Mouse (Mus musculus) layer of hippocampus, postnatal 25 days (tissue): ENCODE measurements around the gene Whrn. TPM values are rescaled to one million over a fixed set of nuclear protein-coding genes. Genes with fewer than 3 reads are reported as not detected.

Source experiments
- DNase-seq, 2 experiments: peaks; one replicate each; pipeline ENCODE4 v3.0.0; 2022; ENCODE audit warnings: mixed read lengths in 2 of 2, low spot score in 1 of 2; ENCODE audit errors: extremely low spot score in 1 of 2
- total RNA-seq, 2 experiments: library from RNA; stranded (reverse); gene quantifications; 2 replicates each; pipeline ENCODE4 v1.2.3; 2021

The Whrn gene
- total RNA-seq, 2 experiments from 2014 or later = 17.7 to 27.3 TPM

DNA sequence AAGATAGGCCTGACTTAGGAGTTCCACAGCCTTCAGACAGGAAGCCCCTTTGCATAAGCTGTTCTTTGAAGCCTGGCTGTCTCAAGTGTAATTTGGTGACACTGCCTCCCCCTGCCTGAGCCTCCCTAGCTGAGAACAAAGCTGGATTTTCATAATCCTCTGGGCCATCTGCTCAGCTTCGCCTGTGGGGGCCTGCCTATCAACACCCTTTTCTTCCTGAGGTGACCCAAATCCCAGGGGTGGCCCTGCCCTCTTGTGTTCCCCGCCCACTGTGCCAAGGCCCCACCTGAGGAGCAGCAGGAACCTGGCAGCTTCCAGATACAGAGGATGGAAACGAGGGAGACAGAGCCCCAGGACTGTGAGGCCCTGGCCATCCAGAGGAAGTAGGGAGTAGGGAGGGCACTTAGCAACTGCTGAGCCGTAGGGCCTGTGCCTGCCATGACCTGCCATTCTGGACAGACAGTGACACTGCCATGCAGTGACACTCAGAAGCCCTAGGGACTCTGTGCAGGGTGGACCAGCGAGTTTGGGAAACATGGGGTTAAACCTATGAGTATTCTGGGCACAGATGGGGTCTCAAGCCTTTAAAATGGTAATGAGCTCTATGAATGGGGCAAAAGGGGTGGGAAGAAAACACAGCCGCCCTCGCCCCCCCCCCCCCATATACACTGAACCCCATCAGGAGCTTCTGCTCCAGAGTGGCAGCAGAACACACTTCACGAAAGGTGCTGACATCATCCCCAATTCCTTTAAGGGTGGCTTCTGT is 106.5 kb downstream of the Whrn start:
- DNase-seq = no peak

DNA sequence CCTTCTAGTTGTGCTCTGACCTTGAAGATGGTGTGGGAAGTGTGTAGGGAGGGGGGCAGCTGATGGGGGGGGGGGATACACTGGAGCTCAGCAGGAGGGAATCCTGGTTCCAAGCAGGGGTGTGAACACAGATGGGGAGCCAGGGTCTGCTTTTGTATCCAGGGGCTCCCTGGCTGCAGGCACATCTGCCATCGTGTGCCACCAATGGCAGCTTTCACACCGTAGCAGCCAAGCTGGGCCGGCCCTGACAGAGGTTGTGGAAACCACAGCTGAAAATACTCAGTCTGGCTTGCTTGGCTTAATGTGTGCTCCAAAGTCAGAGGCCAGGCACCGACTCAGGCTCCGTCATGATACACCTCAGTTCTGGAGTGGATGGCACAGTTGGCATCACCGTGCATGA is 107.8 kb downstream of the Whrn start:
- DNase-seq = no peak

DNA sequence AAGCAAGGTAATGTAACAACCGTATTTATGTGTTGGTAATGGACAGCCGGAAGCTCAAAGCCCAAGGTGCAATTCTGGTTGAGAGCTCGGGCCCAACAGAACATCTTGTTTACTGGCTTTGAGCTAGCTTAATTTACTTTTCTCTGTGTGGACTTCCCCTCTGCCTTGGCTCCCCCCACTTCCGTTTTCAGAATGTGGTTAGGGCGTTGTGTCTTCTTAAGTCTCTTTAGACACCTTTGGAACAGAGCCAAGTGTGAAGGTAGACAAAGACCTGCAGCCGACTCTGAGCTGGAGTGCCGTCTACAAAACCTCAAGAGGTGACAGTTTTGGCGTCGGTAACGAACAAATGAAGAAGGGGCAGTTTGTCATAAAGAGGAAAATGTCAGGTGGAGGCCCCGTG is 110.0 kb downstream of the Whrn start:
- DNase-seq = no peak

DNA sequence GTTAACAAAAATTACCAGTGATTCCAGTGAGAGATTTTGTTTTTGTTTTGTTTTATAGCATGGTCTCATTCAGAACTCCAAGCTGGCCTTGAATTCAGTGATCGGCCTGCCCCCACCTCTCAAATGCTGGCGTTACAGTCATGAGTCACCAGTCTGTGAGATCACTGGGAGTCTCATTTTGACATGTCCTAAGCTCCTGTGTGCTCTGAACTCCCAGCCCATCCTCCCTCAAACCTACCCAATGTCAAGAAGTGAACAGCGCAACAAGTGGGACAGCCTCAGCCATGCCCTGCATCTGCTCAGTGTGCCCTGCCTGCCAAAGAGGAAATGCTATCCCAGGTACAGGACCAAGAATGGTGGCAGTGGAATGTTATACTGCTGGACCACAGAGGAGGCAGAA is 110.5 kb downstream of the Whrn start:
- no peak for DNase-seq

DNA sequence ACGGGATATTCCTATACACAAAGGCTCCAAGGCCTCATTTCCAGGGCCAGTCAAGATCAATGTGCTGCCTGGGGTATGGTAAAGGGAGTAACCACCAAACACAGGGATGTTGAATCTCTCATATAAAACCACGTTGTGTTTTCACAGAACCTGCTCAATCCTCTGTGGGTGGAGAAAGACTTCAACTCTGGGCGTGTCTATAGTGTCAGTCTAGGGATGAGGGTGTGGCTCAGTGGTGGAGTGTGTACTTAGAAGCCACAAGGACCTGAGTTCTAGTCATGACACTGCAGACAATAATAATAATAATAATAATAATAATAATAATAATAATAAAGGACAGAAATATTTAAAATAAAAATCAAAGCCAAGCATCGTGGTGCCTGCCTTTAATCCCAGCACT is 111.5 kb downstream of the Whrn start:
- DNase-seq = no peak

DNA sequence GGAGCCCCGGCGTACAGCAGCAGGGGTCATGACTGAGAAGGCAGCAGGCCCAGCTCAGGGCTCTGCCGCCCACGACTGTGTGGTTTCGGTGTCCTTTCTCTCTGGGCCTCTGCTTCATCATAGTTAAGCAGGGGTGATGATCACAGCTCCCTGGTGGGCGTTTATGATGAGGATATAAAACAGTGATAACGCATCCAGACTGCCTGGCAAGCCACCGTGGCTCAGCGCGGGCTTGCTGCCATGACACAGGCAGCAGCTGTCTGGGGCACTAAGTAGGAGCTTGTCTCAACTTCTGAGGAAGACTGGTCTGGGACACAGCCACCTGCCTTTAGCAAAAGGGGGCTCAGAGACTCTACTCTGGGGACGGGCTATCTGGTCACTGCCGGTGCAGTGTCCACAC is 112.3 kb downstream of the Whrn start:
- DNase-seq = no peak

DNA sequence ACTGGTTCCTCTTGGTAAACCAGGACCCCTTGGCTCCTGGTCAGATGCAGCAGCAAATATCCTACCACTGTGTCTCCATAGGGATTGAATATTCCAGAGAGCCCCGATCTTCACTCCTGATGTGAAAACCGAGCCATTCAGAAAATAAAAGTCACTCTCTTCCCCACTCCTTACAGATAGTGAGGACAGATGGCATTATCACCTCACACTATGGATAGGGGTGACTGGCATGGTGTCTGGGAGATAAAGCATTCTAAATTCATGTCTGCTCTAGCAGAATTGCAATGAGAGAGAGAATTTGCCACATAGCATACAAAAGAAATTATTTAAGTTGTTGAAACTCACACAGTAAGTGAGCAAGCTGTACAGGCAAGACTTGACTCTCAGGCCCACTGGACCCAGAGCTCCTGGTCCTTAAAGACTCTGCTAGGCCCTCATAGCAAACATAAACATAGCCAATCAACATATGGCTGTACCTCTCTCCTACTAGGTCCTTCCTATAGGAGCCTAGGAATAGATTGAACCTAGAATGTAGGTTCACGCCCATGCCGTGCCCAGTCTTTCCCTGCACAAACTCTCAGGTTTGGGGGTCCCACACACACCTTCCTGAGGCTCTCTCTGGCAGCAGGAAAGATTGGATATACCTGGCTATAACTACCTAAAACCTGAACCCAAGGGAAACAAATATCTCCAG is 113.0 kb downstream of the Whrn start:
- no peak for DNase-seq

DNA sequence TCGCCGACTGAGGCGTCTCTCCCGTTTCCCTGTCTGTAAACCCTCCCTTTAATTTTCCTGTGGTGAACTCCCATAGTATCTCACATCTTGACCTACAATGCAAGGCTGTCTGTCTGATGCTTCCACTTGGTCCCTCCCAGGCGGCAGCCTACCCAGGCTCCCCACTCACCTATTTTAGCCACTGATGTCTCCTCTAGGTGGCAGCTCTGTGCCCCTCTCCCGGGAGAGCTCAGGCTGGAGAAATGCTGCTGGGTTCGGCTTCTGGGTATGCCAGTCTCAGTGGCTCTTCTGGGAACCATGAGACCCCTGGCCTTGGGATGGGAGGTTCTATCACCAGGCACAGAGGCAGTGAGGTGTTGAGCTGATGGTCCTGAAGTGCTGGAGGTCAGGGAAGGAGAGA is 118.3 kb downstream of the Whrn start:
- DNase-seq = no peak

DNA sequence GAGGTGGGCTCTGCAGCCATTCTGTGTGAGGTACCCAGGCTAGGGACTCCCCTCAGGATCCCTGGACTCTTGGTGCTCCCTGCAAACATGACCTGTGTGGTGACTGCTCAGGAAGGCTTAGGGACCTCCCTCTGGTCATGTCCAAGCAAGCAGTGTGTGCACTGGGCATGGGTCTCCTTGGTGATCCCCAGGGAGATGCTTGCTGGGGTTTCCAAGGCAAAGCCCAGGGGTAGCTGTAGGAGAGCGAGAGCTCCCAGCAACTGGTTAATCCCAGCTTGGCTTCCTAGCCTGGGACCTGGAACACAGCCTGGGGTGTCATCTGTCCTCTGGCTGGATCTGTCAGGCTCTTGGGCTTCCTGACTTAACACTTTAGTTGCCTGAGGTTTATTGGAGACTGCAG is 120.4 kb downstream of the Whrn start:
- no peak for DNase-seq

DNA sequence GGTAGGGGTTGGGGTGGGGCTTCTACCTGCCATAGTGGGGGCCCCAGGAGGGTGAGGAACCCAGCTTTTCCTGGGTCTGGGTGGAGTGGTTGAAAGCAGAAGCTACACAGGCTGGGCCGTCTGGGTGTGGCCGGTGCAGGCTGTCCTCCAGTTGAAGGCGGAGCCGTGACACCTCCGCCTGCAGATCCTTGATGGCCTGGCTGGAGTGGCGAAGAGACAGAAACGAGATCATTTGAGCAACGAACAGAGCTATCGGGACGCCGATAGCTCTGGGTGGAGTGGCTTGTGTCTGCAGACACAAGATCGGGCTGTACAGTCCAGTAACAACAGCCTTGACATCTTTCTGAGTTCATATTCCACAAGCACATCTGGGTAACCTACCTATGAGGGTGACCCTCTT is 121.5 kb downstream of the Whrn start:
- DNase-seq = no peak

DNA sequence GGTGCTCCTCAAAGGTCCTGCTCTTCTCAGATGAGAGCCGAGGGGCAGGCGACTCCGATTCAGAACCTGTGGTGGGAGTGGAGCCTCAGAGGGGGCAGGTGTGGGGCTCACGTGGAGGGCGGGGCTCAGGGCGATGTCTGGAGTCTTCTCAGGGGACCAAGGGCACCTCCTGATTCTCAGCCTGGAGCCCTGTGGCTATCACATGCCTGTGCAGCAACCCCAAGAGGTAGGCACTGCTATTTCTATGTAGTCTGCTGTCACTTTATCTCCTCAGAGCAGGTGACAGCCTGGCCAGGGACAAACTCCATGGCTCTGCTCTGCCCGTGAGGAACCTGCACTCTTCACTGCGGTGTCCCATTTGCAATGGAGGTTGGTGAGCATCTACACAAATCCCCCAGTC is 122.4 kb downstream of the Whrn start:
- no peak for DNase-seq

DNA sequence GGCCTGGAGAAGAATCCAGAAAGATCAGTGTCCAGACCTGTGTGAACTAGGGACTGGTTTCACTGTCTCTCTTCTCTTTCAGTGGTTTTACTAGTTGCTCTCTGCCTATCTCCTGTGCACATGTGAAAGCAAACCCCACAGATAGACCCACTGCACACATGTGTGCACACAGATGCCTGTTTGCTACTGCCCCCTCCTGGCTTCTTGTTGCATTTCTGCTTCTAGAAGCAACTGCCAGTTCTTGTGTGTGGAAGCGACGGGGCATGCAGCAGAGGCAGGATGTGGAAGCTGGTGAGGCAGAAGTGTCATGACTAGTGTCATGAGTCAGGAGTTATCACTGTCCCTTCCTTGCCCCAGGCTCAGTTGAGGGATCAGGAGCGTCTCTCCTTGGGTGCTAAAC is 123.9 kb downstream of the Whrn start:
- DNase-seq = peak in 1 of 2 experiments; percentile 37

DNA sequence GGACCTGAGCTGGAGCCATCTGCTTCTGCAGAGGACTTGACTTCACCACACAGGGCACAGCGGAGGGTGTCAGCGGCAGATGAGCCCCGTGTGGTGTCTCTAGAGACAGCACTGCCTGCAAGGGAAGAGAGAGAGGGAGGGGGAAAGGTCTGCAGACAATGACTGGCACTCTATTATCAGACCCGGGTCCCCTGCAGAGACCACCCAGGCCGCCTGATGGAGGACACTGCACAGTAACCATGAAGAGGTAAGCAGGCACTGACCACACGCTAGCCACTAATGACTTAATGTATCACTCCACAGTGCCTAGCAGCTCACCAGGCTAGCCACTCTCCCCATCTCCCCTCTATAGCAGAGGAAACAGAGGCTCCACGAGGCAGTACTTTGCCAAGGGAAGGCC is 124.9 kb downstream of the Whrn start:
- DNase-seq = no peak

DNA sequence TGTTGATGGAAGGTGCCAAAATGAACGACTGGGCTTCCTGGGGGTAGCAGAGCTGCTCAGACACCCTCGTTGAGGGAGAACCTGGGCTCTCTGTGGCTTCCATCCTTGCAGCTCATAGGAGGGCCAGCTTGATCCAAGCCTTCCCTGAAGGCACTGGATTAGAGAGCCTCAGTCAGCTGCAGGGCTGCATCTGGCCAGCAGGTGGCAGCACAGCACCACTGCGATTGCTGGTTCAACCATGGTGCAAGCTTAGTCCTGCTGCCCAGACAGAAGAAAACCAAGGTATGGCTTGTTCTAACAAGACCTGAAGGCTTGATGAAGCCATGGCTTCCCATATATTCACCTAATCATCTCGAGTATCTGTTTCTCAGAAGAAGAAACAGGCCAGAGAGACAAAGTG is 127.2 kb downstream of the Whrn start:
- peak; percentile 88 to 98 for DNase-seq

Other genes starting within 250 kb of the Whrn start
- not detected for gene Orm1, start 151.4 kb downstream of the Whrn start, total RNA-seq
- not detected for gene Orm3, start 139.8 kb downstream of the Whrn start, total RNA-seq
- gene Orm2, start 133.5 kb downstream of the Whrn start, total RNA-seq = not detected
- gene Akna, start 92.6 kb downstream of the Whrn start, total RNA-seq = 1 to 10 TPM; 2.6 to 4.4 TPM
- 100 to 1,000 TPM; 116 to 143 TPM for gene Atp6v1g1, start 48.8 kb upstream of the Whrn start, total RNA-seq
- 1 to 10 TPM; 6.9 to 9.8 TPM for gene Tmem268, start 62.8 kb upstream of the Whrn start, total RNA-seq
- not detected for gene Gm11213, start 109.3 kb upstream of the Whrn start, total RNA-seq
- not detected for gene Tex48, start 126.4 kb upstream of the Whrn start, total RNA-seq
- not detected for gene Gm11214, start 167.4 kb upstream of the Whrn start, total RNA-seq
- gene Tnfsf15, start 249.1 kb upstream of the Whrn start, total RNA-seq = not detected